In the genomic region with DNA sequence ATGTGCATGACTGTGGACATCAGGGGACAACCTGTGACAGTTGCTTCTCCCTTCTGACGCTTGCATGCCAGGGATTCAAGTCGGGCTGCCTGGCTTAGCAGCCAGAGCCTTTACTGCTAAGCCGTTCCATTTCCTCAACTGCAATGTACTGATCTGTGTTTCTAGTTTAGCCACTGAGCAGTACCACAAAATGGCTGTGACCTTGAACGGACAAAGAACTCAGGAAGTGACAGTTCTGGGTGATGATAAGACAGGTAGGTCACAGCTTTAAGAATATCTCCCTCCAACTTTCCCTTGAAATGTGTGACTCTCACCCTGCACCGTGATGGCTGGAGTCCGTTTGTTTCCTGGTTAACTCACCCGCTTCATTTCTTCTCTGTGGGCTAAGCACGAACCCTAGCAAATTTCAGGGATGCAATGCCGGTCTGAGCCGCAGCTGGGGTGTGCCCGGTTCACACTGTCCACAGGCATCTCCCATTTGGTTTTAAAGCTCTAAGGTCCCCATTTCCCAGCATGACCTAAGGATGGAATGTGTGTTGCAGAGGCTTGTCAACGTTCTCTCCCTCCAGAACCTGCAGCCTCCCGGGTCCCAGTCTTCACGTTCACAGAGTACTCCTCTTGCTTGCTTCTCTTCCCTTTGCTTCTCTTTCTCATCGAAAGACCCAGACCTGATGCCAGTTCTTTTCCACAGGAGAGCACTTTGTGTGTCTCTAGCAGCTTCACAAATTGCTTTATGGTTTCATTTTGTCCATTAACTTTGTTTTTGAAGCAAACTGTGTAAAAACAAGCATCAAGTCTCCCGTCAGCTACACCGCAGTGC, we compare ENCODE assay signal across 8 mouse cellular contexts. TPM values are rescaled to one million over a fixed set of nuclear protein-coding genes. Genes with fewer than 3 reads are reported as not detected.
DNase-seq lines count a peak whose midpoint lies in the region; ATAC-seq lines count a peak whose summit lies in the region.

No protein-coding gene starts in this region.

- peaks cover 7% of the 10 kb centered on the region; the same call in 1 of the 2 replicates for H3K4me1 ChIP-seq in limb, embryonic 10.5 days
- no peaks in the 10 kb centered on the region for H3K4me1 ChIP-seq in neural tube, embryonic 12.5 days

- no peaks in the 10 kb centered on the region for H3K36me3 ChIP-seq in limb, embryonic 10.5 days
- H3K36me3 ChIP-seq in neural tube, embryonic 12.5 days: no peaks in the 10 kb centered on the region

- H3K4me2 ChIP-seq in neural tube, embryonic 12.5 days (replicated peaks): peak overlapping the region; percentile 54

- WGBS in limb, embryonic 10.5 days: 39% methylated on average over 17 of the region's 17 CpGs
- 43% methylated on average over 17 of the region's 17 CpGs for WGBS in neural tube, embryonic 12.5 days

- H3K27ac ChIP-seq in limb, embryonic 10.5 days: peak overlapping the region; percentile 44; the same call in 1 of the 2 replicates
- no peak overlapping the region for H3K27ac ChIP-seq in neural tube, embryonic 12.5 days

- no peaks in the 10 kb centered on the region for H3K9me3 ChIP-seq in limb, embryonic 10.5 days (replicated peaks)
- no peaks in the 10 kb centered on the region for H3K9me3 ChIP-seq in neural tube, embryonic 12.5 days

- DNase-seq in layer of hippocampus, adult 9-10 months (ENCODE audit: low spot score): peak; percentile 12
- no peak for DNase-seq in layer of hippocampus, adult 9-11 months
- peak; percentile 8 for DNase-seq in brain, embryonic 18.5 days (ENCODE audit: low read depth, low spot score)
- peak; percentile 41 for DNase-seq in limb, embryonic 10.5 days (ENCODE audit: low spot score)
- DNase-seq in spleen, adult 12 weeks (ENCODE audit: low spot score): no peak
- DNase-seq in cerebellum, postnatal 10 days: no peak

- ATAC-seq in granulocyte monocyte progenitor cell, adult 5-6 weeks (replicated peaks; ENCODE audit: poor library complexity, severe bottlenecking): peak; percentile 19
- no peak for ATAC-seq in neural tube, embryonic 12.5 days (ENCODE audit: low FRiP score, low read depth)

- no peak overlapping the region for H3K9ac ChIP-seq in neural tube, embryonic 12.5 days

- 0 out of 2 replicates have a peak, but pooled peaks cover 6% of the 10 kb centered on the region for H3K27me3 ChIP-seq in limb, embryonic 10.5 days (ENCODE audit: low read depth, poor library complexity, severe bottlenecking)
- H3K27me3 ChIP-seq in neural tube, embryonic 12.5 days (replicated peaks): no peaks in the 10 kb centered on the region

- peak overlapping the region; percentile 44 for H3K4me3 ChIP-seq in limb, embryonic 10.5 days
- H3K4me3 ChIP-seq in neural tube, embryonic 12.5 days: 0 out of 2 replicates have a peak overlapping the region, but pooled peaks have one; percentile 7

RNA-seq across cellular contexts. Expression of a gene that starts 46.2 kb away (rescaled TPM):
- 18.9 and 24.7 TPM in 2 replicates for total RNA-seq in granulocyte monocyte progenitor cell, adult 5-6 weeks (2014; fragmentation: Nextera tagmentation)
- 28.0 and 28.8 TPM in 2 replicates for total RNA-seq in granulocyte monocyte progenitor cell, adult 5-6 weeks (2017)
- polyA plus RNA-seq in limb, embryonic 10.5 days (2016; fragmentation: Nextera tagmentation; extraction: Ambion mirVana): 5.1 and 6.1 TPM in 2 replicates
- 15.9 and 16.8 TPM in 2 replicates for polyA plus RNA-seq in neural tube, embryonic 12.5 days (2016; fragmentation: Nextera tagmentation; extraction: Ambion mirVana)

RNA-seq across cellular contexts. Expression of a gene that starts 51.5 kb away (rescaled TPM):
- not detected in 2 replicates for total RNA-seq in granulocyte monocyte progenitor cell, adult 5-6 weeks (2014; fragmentation: Nextera tagmentation)
- total RNA-seq in granulocyte monocyte progenitor cell, adult 5-6 weeks (2017): not detected in 2 replicates
- 0.10 TPM in 1 of 2 replicates, not detected in the other for polyA plus RNA-seq in limb, embryonic 10.5 days (2016; fragmentation: Nextera tagmentation; extraction: Ambion mirVana)
- not detected in 2 replicates for polyA plus RNA-seq in neural tube, embryonic 12.5 days (2016; fragmentation: Nextera tagmentation; extraction: Ambion mirVana)

Comparison
In these comparisons a context has a peak if more than half of its experiments do, and no peak if none do; other contexts are left out.
1. DNase-seq: peak in layer of hippocampus, adult 9-10 months (single experiment), brain, embryonic 18.5 days (single experiment) and limb, embryonic 10.5 days (single experiment); none in layer of hippocampus, adult 9-11 months (single experiment), spleen, adult 12 weeks (single experiment) and cerebellum, postnatal 10 days (0 of 2).